In genomic region chr10:20149835-20150355, GRCm38 (mm10) we compare ENCODE assay signal across 8 mouse cellular contexts. TPM values are rescaled to one million over a fixed set of nuclear protein-coding genes. Genes with fewer than 3 reads are reported as not detected.
DNase-seq lines count a peak whose midpoint lies in the region; ATAC-seq and TF ChIP-seq lines count a peak whose summit lies in the region.

No protein-coding gene starts in this region.

- no peaks in the 10 kb centered on the region for H3K27me3 ChIP-seq in kidney, adult 2 months (replicated peaks; ENCODE audit: control insufficient read depth, insufficient read depth, low read length)
- H3K27me3 ChIP-seq in heart, embryonic 16.5 days (ENCODE audit: control insufficient read depth, insufficient read depth, low read length), result peaks cover 14% of the 10 kb centered on the region
- H3K27me3 ChIP-seq in liver, embryonic 14.5 days (ENCODE audit: control insufficient read depth, insufficient read depth, low read length), result peaks cover 28% of the 10 kb centered on the region
- 0 out of 2 replicates have a peak, but pooled peaks cover 4% of the 10 kb centered on the region for H3K27me3 ChIP-seq in stomach, embryonic 15.5 days (replicated peaks)

- peak overlapping the region; percentile 86 for H3K9ac ChIP-seq in heart, embryonic 16.5 days (ENCODE audit: low read length)
- H3K9ac ChIP-seq in liver, embryonic 14.5 days (replicated peaks), result no peak overlapping the region; the same call in 1 of the 2 replicates
- H3K9ac ChIP-seq in stomach, embryonic 15.5 days, result peak overlapping the region; percentile 61; the same call in 1 of the 2 replicates

- no peak for ATAC-seq in heart, embryonic 16.5 days (replicated peaks; ENCODE audit: extremely low read depth, insufficient read depth, low FRiP score)
- ATAC-seq in liver, embryonic 14.5 days (ENCODE audit: insufficient read depth), result no peak
- ATAC-seq in stomach, embryonic 15.5 days (ENCODE audit: insufficient read depth, low FRiP score, low read depth), result no peak

- H3K4me3 ChIP-seq in kidney, adult 2 months (ENCODE audit: insufficient read depth, low read depth, low read length), result peak overlapping the region; percentile 89
- peak overlapping the region; percentile 82 for H3K4me3 ChIP-seq in heart, embryonic 16.5 days (ENCODE audit: low read length)
- H3K4me3 ChIP-seq in liver, embryonic 14.5 days (ENCODE audit: insufficient read depth in 1 of 2, low read depth in 2 of 2, low read length in 2 of 2), result peak overlapping the region; percentile 67 to 78
- H3K4me3 ChIP-seq in stomach, embryonic 15.5 days (replicated peaks), result peak overlapping the region; percentile 64

- H3K36me3 ChIP-seq in kidney, adult 2 months (ENCODE audit: control insufficient read depth, insufficient read depth, low read length), result no peaks in the 10 kb centered on the region
- H3K36me3 ChIP-seq in heart, embryonic 16.5 days (ENCODE audit: control insufficient read depth, insufficient read depth), result no peaks in the 10 kb centered on the region
- H3K36me3 ChIP-seq in liver, embryonic 14.5 days (replicated peaks; ENCODE audit: control insufficient read depth, insufficient read depth, low read depth), result no peaks in the 10 kb centered on the region
- H3K36me3 ChIP-seq in stomach, embryonic 15.5 days, result no peaks in the 10 kb centered on the region

- no peak for TF ChIP-seq CTCF in kidney, adult 2 months (conservative IDR thresholded peaks at IDR 0.05; ENCODE audit: insufficient read depth, insufficient read length, low read depth, low read length)
- no peak for TF ChIP-seq CTCF in liver, embryonic 14.5 days (IDR thresholded peaks at IDR 0.05; ENCODE audit: low read depth)

- H3K27ac ChIP-seq in kidney, adult 2 months (ENCODE audit: insufficient read depth, low read depth, low read length), result peak overlapping the region; percentile 91
- H3K27ac ChIP-seq in heart, embryonic 16.5 days (ENCODE audit: low read length), result no peak overlapping the region
- H3K27ac ChIP-seq in liver, embryonic 14.5 days, result no peak overlapping the region
- H3K27ac ChIP-seq in stomach, embryonic 15.5 days, result peak overlapping the region; percentile 45; the same call in 1 of the 2 replicates

- peak overlapping the region; percentile 87 for H3K4me2 ChIP-seq in heart, embryonic 16.5 days (ENCODE audit: low read depth, low read length)
- peak overlapping the region; percentile 88 for H3K4me2 ChIP-seq in liver, embryonic 14.5 days (ENCODE audit: low read depth)
- peak overlapping the region; percentile 76 for H3K4me2 ChIP-seq in stomach, embryonic 15.5 days

- peaks cover 16% of the 10 kb centered on the region for H3K4me1 ChIP-seq in kidney, adult 2 months (ENCODE audit: control insufficient read depth, insufficient read depth, low read length)
- peaks cover 7% of the 10 kb centered on the region; the same call in 1 of the 2 replicates for H3K4me1 ChIP-seq in heart, embryonic 16.5 days (ENCODE audit: control insufficient read depth, insufficient read depth, low read length)
- peaks cover 0 to 2% of the 10 kb centered on the region in 2 experiments; a peak in 1 of 4 replicates for H3K4me1 ChIP-seq in liver, embryonic 14.5 days (replicated peaks; ENCODE audit: control insufficient read depth in 2 of 2, insufficient read depth in 2 of 2, low read length in 1 of 2)
- H3K4me1 ChIP-seq in stomach, embryonic 15.5 days, result peaks cover 5% of the 10 kb centered on the region; the same call in 1 of the 2 replicates

- peak; percentile 44 for DNase-seq in kidney, adult 2 months
- no peak for DNase-seq in kidney, adult 8-10 months
- peak; percentile 44 for DNase-seq in brain, adult 2 months (ENCODE audit: low read depth, low spot score)
- DNase-seq in liver, embryonic 14.5 days (ENCODE audit: low read depth in 3 of 3, low spot score in 3 of 3), result no peak
- no peak for DNase-seq in adrenal gland, postnatal 14 days
- DNase-seq in adrenal gland, adult 8-10 months, result no peak

- no peaks in the 10 kb centered on the region for H3K9me3 ChIP-seq in heart, embryonic 16.5 days (replicated peaks; ENCODE audit: control insufficient read depth, low read length)
- no peaks in the 10 kb centered on the region for H3K9me3 ChIP-seq in liver, embryonic 14.5 days (ENCODE audit: control insufficient read depth, low read length)
- no peaks in the 10 kb centered on the region for H3K9me3 ChIP-seq in stomach, embryonic 15.5 days

- TF ChIP-seq POLR2A in kidney, adult 2 months (IDR thresholded peaks at IDR 0.05; ENCODE audit: low read depth, low read length), result no peak

- 4% methylated on average over 13 of the region's 13 CpGs for WGBS in kidney, adult 2 months
- 4% methylated on average over 13 of the region's 13 CpGs for WGBS in heart, embryonic 16.5 days
- WGBS in liver, embryonic 14.5 days (ENCODE audit: insufficient replicate concordance), result 3% methylated on average over 13 of the region's 13 CpGs
- WGBS in stomach, embryonic 15.5 days, result 6% methylated on average over 13 of the region's 13 CpGs

- TF ChIP-seq EP300 in liver, embryonic 14.5 days (IDR thresholded peaks at IDR 0.05; ENCODE audit: low read depth), result no peak

RNA-seq across cellular contexts. Expression of gene Map7, which starts 1.6 kb away (rescaled TPM):
- polyA plus RNA-seq in kidney, adult 2 months (2012; rRNA removed), result 30.0 and 31.6 TPM in 2 replicates
- polyA plus RNA-seq in heart, embryonic 16.5 days (2015; fragmentation: Nextera tagmentation; extraction: Ambion mirVana), result 7.6 and 7.8 TPM in 2 replicates
- polyA plus RNA-seq in liver, embryonic 14.5 days (2012; rRNA removed), result 2.1 and 2.2 TPM in 2 replicates
- 2.3 and 3.1 TPM in 2 replicates for polyA plus RNA-seq in liver, embryonic 14.5 days (2014; fragmentation: Nextera tagmentation; extraction: Ambion mirVana)
- polyA plus RNA-seq in stomach, embryonic 15.5 days (2015; fragmentation: Nextera tagmentation; extraction: Ambion mirVana), result 21.2 and 23.3 TPM in 2 replicates
- total RNA-seq in adrenal gland, postnatal 14 days (2021), result 16.5 and 19.0 TPM in 2 replicates
- 10 to 100 TPM; 15.5 to 35.4 (median 22.3) TPM for total RNA-seq in adrenal gland, adult 8-10 months (2022)

Comparison
In these comparisons a context has a peak if more than half of its experiments do, and no peak if none do; other contexts are left out.
1. DNase-seq: peak in kidney, adult 2 months (single experiment) and brain, adult 2 months (single experiment); none in kidney, adult 8-10 months (0 of 2), liver, embryonic 14.5 days (0 of 3), adrenal gland, postnatal 14 days (single experiment) and adrenal gland, adult 8-10 months (single experiment).
2. H3K27ac ChIP-seq: peak in kidney, adult 2 months (single experiment) and stomach, embryonic 15.5 days (single experiment); none in heart, embryonic 16.5 days (single experiment) and liver, embryonic 14.5 days (single experiment).
3. Peak in every context shown above with its lines, with median percentiles within 50 percentile points of each other: H3K4me3 ChIP-seq and H3K4me2 ChIP-seq.